Mouse (Mus musculus): ENCODE data around the gene Atp8a1. TPM values are rescaled to one million over a fixed set of nuclear protein-coding genes. Genes with fewer than 3 reads are reported as not detected.

Atp8a1 gene
- total RNA-seq, 2 experiments from 2014 or later = 9.7 to 11.3 TPM

DNA sequence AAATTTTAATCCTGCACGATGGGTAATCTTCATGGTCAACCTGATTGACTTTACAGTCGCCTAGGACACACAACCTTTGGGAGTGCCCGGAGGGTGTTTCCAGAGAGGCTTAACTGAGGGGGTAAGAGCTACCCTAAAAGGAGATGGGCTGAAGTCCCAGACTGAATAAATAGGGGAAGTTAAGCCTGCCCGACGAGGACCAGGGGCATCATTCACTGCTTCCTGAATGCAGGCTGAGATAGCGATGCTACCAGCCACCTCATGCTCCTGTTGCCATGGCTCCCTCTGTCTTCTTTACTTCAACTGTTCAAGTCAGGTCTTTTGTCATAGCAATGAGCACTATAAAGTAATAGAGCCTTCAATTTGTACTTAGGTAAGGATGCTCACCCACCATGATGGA, 177.1 kb downstream of the Atp8a1 start:
- DNase-seq = no peak

DNA sequence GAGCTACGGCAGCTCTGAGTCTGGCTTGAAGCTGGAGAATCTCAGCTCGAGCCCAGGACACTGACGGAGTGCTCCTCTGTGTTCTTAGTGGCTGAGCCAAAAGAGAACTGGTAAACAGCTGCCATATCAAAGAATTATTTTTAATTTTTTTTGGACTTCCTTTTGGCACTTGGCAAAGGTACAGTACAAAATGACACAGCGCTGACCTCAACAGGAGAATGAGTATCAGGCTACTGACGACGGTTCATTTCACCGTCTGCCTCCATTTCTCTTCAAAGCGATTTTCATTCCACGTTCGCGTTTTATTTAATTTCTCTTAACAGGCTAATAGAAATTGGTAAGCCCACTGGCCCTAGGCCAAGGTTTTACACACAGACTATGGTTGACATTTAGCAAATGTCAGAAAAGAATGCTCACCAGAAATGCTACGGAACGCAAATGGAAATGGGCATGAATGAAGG, 177.8 kb downstream of the Atp8a1 start:
- no peak for DNase-seq

DNA sequence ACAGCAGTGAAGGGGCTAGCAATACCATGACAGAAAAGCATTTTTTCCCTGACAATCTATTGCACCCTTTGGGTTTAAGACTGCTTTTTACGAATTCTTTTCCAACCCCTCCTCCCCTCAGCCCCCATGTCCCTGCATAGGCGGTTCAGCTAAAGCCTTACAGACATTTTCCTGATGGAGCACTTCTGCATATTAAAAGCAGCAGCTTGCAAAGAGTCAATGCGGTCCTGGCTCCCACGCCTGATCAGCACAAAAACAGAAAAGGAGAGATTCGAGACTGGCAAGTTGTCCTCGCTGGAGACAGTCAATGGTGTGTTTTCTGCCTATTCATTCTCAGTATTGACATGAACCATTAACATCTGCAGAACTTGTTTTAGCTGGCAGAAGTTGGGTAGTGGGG, 184.5 kb downstream of the Atp8a1 start:
- no peak for DNase-seq

DNA sequence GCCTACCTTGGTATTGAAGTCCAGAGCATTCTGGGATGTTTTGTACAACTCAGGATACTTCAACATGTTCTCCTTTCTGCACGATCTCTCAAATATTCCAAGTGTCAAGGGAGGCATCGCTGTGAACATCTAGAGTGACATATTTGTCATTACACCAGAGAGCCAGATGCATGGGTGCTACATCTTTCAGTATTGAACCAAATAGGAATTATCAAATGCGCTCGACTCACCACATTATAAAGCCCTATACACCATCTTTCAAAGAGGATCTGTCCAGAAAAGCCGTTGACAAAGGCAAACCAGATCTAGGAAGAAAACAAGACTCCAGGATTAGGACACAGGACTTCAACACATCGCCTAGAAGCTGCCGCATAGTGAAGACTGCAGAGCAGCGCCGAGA, 187.4 kb downstream of the Atp8a1 start:
- no peak for DNase-seq

DNA sequence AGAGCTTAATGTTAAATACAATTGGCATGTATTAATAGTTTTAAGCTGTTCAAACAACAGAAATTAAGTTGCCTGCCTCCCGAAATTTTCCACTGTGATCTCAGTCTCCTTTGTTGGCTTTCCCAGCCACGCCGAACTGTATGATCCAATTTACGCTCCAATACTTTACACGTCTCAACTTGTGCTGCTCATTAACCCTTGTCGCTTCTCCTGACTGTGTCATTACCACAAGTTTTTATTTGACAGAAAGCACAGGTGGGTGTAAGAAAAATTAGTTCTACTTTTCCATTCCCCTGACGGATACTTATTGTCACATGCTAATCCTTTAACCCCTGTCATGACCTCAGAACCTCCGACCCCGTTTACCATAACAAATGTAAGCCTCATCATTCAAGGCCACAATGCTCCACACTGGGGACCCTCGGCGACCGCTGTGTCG, 190.4 kb downstream of the Atp8a1 start:
- no peak for DNase-seq

DNA sequence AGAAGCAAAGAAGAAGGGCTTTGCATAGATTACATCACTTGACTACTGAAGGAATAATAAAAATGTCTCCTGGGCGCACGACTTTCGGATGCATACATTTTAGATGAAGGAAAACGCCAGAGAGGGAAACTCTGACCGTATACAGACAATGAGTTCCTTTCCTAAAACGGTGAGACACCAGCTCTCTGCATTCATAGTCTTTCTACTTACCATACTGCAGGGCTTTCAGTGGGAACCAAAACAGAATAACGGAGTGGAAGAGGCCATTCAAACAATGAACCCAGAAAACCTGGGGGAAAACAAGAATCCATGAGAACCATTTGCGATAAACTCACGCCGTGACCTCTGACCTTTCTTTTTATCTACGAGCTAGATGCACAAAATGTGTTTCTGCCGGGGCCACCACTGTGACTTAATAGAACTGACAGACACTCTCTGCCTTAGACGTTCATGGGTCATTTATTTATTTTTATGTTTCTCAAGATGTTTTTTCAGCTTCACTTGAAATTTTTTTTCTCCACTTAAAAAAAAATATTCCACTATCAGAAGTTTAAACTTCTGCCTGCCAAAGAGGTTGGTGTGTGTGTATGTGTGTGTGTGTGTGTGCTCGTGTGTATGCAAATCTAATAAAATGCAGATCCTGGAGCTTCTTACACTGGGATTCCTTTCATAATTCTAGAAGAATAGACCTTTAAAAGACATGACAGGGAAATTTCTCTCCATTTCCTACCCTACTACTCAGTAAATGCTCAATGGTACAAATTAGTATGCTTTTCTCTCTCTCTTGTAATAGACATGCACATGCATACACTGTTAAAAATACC, 191.3 kb downstream of the Atp8a1 start:
- no peak for DNase-seq

DNA sequence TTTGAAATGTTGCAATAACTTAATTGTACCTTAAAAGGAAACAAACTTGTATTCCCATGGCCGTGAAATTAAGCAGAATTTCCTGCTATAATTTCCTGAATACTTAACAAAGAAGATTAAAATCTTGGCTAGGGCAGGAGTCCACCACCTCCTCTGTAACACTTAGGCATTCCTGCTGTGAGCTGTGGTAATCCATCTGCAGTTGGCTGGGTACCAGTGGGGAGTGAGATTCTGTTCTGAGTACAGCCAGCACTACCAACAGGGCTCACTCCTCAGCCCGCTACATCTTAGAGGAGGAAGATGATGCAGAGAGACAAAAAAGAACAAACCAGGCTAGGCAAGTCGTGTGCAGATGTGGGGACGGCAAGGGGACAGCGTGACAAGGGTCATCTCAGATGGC, 192.7 kb downstream of the Atp8a1 start:
- DNase-seq = no peak

DNA sequence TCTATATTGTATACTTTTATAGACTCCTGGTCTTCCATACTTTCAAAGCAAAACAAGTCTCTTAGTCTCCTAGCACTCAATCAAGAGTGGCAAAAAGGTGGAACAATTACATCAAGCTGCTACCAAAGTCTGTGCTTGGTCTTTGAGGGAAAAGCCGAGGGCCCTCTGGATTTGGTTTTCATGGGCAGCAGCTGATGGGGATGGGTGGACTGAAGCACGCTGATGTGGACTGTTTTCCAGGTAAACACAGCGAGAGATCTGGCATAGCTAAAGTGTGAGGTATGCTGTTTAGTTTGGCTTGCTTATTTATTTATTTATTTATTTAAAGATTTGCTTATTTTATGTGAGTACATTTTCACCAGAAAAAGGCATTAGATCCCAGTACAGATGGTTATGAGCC, 193.7 kb downstream of the Atp8a1 start:
- DNase-seq = no peak

DNA sequence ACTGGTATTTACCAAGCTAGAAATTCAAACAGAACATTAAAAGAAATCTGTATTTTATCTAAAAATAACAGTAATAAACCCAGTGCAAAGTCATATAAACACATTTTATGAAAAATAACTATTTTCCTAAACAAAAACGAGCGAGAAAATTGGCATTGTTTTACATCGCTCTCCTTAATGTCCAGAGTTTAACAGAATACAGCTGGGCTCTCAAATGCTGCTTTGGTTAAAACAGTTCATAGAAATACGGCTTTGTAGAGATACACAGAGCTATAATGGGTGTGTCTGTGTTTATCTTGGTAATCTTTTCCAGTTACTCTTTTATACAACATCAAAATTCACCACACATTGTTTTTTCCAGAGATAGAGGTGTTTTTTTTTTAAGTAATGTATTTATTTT, 194.8 kb downstream of the Atp8a1 start:
- no peak for DNase-seq

DNA sequence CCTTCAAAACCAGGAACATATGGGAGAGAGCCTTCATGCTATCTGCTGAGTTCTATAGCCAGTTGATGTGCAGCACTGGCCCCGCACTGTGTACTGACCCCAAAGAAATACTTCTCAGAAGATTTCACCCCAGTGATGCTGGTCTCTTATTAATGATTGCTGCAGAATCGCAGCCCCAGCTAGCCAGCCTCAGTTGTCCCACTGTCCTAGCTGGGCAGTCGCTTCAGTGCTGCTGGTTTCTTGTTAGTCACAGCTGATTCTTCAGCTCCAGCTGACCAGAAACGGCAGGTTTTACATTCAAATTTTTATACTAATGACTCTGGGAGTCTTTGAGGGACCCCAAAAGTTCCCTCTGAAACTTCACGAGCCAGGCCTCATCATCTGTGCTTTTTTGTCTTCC, 197.2 kb downstream of the Atp8a1 start:
- DNase-seq = no peak

DNA sequence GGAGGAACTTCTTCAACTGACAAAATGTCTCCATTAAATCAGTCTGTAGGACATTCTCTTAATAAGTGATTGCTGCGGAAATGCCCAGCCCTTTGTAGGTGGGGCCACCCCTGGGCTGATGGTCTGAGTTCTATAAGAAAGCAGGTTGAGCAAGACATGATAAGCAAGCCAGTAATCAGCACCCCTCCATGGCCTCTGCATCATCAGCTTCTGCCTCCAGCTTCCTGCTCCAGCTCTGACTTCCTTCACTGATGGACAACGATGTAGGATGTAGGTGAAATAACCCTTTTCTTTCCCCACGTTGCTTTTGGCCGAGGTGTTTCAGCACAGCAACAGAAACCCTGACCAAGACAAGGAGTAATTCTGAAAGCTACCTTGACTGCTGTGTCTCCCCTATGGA, 198.1 kb downstream of the Atp8a1 start:
- DNase-seq = no peak

DNA sequence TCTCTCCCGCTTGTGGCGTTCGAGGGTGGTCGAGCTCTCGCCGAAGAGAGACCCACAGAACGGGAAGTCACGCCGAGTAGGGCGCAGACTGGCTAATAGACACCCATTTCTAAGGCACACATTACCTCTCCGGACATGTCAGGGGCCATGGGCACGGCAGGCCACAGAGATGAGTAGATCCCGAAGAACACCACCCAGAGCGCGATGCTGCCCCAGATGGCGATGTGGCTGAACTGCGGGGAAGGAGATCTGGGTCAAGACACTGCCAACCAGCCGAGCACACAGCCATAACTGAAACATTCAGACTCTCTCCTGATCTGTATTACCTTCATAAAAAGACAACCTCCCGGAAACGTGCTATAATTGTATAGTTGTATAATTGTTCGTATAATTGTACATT, 199.7 kb downstream of the Atp8a1 start:
- peak; percentile 36 for DNase-seq

DNA sequence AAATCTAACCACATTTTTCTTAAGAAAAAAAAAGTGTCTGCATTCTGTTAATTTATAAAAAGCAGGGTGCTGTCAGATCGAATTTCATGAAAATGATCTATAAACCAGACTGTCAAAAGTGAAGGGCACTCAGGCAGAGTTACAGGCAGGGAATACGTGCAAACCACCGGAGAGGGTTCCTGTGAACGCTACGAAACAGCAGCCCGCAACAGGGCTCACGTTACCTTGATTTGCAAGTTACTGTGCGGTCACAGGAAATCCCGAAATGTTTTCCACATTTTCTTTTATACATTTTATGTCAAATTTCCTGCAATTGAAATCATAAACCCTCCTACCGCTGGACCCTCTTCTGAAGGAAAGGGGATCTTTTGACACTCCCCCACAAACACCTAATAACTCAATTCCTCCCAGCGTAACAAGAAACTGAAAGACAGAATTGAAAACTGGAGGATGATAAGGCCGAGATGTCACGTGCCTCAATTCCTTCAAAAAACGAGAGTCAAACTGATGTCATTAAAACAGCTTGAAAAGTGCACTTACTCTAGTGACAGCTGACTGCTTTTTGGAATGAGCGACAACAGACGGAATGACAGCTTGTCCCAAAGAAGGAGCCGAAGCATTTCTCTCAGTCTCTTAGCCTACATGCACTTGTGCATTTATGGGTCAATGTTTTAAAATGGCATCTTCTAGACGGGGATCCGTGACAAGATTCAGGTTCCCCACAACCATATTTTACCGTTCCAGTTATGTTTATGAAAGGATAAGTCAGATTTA, 200.3 kb downstream of the Atp8a1 start:
- DNase-seq = no peak

DNA sequence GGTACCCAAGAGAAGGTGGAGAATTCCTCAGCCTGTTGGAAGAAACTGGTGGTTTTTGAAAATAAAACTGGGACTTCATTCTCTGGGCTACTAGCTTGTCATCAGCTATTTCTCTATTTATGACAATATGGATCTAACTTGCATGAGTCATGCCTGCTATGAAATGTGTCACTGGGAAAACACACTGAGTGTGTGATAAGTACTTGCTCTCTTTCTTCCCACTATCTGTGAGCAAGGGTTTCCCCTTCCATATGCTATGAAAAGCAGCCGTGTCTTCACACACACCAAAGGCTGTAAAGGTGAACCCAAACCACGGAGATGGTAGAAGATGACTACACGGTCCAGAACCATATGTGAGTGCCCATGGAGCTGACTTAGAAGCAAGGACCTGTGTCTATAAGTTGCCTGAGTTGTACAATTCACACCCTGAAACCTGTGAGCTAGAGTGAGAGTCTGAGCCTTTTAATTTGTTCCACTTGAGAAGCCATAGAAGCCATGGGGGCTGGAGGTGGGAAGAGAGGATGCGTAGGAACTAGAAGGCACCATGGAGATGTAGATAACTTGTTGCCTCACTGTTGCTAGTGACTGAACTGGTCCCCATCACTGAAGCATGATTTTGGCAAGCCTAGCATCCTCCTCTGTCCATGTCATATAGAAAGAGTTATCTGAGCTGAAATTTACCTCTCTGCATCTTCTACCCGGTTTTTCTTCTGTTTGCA, 203.5 kb downstream of the Atp8a1 start:
- no peak for DNase-seq

DNA sequence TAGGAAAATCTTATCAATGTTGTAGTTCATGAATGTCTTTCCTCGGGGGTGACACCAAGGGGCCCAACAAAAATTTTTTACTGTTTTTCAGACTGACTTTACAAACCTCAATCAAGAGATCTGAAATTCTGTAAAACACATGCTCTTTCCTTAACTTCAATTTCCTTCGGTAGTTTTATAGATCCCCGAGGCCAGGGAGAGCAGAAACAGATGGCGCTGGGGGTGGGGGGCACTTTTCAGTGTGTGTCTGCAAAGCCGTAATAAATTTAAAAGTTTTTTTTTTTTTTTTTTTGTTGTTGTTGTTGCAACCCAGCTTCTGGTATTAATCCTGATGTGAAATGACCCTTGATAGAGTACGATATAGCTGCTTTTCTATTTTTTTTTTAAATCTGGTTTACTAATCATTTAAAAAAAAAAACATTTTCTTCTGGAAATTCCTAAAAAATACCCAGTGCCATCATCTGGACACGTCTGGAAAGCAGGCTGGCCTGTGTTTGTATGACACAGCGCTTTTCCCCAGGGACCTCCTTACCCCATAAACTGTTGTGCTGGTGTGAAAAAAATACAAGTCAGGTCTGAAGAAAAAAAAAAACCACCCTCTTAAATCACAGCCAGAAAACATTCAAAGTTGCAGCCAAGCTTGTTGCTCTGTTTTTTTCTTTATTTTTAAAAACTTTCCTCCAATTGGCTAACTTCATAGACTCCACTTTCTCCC, 205.7 kb downstream of the Atp8a1 start:
- no peak for DNase-seq

DNA sequence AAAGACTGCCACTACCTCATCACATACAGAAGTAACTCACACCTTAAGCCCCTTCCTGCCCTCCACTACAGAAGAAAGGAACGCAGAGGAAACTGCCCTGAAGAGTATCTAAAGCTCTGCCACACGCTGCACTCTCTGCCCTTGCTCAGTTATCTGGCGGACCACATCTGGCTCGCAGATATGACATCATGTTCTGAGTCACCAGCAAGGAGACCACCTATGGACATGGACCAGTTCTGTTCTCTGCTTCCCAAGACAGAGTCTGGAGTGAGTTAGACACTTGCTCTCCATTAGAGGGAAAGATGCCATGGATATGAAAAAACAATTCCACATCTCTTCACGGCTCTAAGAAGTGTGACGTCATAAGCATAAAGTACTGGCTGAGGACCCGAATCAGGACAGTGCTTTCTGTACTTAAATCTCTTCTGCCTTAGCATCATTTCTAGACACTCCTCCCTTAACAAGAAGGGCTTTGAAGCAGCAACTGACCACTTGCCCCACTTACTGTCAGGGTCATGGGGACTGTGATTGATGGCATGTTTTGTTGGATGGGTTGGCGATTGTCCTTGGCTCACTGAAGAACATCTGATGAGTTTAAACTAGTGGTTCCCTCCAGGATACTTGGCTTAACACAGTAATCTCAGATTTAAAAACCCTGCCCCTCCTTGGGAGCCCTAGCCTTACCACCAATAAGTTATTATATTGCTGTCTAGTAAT, 206.5 kb downstream of the Atp8a1 start:
- no peak for DNase-seq

DNA sequence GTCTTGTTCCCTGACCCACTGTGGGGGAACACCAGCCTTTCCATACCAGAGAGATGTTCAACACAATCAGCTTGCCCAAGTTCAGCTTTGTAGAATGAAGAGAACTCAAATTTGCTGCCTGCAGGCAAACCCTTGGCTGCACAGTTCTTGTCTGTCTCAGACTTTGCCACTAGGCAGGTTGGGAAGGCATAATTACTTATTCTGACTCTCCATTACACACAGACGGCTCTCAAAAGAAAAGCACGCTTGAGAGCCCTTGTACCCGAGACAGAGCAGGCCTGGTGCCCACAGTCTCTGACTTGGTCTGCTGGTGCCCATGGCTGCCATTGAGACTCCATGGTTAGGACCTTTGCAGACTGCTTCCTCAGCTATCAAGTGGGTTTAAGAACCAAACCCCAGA, 212.9 kb downstream of the Atp8a1 start:
- no peak for DNase-seq

DNA sequence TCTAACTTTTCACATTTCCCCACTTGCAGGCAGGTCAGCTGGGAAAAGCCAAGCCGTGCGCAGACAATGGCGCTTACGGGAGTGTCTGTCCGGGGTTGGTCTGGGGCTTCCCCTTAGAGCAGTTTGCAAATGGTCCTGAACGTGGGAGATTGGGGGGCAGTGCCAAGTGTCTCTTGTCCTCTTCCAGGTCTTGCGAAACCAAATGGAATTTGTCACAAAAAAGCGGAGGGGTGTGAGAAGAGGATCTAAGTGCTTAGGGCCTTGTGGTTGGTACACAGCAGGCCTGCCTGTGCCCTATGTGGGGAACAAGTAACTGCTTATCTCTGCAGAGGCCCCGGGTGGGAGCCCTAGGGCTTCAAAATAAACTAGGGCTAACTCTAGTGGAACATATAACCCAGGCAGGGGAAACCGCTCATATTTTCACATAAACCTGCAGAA, 213.4 kb downstream of the Atp8a1 start:
- DNase-seq = no peak

DNA sequence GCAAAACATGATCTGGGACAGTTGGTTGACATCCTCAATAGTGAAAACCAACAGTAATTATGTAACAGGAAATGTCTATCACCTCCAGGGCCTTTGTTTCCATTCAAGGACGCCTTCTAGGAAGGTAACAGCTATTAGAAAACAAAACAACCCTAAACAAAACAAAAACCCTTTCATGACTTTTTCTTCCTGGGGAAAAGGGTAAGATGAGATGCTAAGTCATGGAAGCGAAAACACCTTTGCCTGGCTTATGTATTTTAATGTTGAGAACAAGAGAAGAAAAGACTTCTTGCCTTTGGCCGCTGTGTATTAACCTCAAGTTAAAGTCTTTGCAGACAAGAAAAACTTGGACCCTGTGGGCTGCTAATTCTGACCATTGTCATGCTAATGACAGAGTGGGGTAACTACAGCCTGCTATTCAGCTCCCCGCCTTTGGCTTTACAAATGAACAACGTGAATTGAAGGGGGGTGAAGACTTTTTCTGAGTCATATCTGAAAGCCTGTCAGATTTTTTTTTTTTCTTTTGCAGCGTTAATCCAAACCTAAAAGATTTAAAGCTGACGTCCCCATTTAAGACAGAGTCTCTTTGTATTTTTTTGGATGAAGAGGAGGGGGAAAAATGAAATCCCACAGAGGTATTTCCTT, 214.0 kb downstream of the Atp8a1 start:
- DNase-seq = no peak

DNA sequence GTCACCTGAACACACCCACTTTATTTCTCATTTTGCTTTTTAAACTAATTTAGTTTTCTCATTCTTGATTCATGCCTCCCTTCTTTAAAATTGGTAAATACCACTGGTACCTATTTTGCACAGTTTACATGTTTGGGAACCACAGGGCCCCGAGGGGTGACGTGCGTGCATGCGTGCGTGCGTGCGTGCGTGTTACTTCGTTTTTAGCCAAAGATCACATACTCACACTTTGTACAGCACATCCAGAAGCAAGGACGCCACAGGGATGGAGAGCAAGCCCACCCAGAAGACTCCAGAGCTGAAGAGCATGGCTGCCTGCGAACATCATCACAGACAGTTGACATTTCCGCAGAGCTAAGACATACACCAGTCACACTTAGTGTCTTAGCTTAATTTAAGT, 216.0 kb downstream of the Atp8a1 start:
- no peak for DNase-seq

DNA sequence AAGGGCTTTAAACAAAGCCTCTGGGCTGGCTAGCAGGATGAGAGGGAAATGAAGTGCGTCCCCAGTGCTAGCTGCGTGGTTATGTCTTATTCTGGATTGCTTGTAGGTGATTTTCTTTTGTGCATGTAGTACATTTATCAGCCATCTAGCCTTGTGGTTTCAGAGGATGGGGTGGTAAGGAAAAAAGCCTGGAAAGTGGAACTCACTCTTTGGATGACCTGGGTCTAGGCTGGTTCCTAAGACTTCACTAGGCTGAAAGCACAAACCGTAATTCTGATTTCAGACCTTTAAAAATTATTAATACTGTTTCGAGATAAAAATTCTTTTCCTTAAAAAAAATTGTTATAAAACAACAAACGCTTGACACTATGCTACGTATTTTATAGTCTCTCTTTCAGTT, 217.4 kb downstream of the Atp8a1 start:
- DNase-seq = no peak

All from gastrocnemius, postnatal 10 days (tissue).